Mouse (Mus musculus) intestine, postnatal 0 days (tissue): ENCODE measurements around the gene Gm16427. TPM values are rescaled to one million over a fixed set of nuclear protein-coding genes. Genes with fewer than 3 reads are reported as not detected.
"Not testable (repeated sequence)": the region's sequence is repeated elsewhere in the genome, so short reads cannot be mapped to it uniquely, and the experiment has no call there.

ENCODE experiments used
- ATAC-seq: fragments of 200-750 bp; cut with Nextera tagmentation; 2 replicates; pipeline ENCODE4 v1.8.0; 2017; ENCODE audit warnings: mild to moderate bottlenecking, moderate TSS enrichment, moderate library complexity
- H3K27ac ChIP-seq: fragments of 300-500 bp; sonication (generic); 2 replicates; pipeline ENCODE4 v1.5.1; 2014; ENCODE audit warnings: mild to moderate bottlenecking, low read depth, low read length, moderate library complexity
- H3K27me3 ChIP-seq: fragments of 300-500 bp; sonication (generic); replicated peaks from 2 replicates; pipeline ENCODE4 v1.6.1; 2014; ENCODE audit warnings: low read length, mixed read lengths; ENCODE audit not compliant: control insufficient read depth, insufficient read depth
- H3K36me3 ChIP-seq: fragments of 300-500 bp; sonication (generic); 2 replicates; pipeline ENCODE4 v1.6.1; 2014; ENCODE audit warnings: mild to moderate bottlenecking, moderate library complexity; ENCODE audit not compliant: control insufficient read depth, insufficient read depth
- H3K4me1 ChIP-seq: fragments of 300-500 bp; sonication (generic); replicated peaks from 2 replicates; pipeline ENCODE4 v1.6.1; 2014; ENCODE audit warnings: antibody characterized with exemption, low read length, mixed read lengths; ENCODE audit not compliant: control insufficient read depth, insufficient read depth
- H3K4me2 ChIP-seq: fragments of 300-500 bp; sonication (generic); replicated peaks from 2 replicates; pipeline ENCODE4 v1.6.1; 2014; ENCODE audit warnings: low read depth, mild to moderate bottlenecking, moderate library complexity
- H3K4me3 ChIP-seq: fragments of 300-500 bp; sonication (generic); 2 replicates; pipeline ENCODE4 v1.5.1; 2014; ENCODE audit warnings: low read depth, low read length
- H3K9ac ChIP-seq: fragments of 300-500 bp; sonication (generic); 2 replicates; pipeline ENCODE4 v1.6.1; 2014; ENCODE audit warnings: mild to moderate bottlenecking, low read depth, low read length
- H3K9me3 ChIP-seq: fragments of 300-500 bp; sonication (generic); 2 replicates; pipeline ENCODE4 v1.6.1; 2016; ENCODE audit warnings: mixed run types; ENCODE audit not compliant: control insufficient read depth
- WGBS: fragments of 180-500 bp; shearing (Covaris S2); extraction: QIAGEN DNeasy Blood & Tissue Kit; methylation state at CpG from one replicate; pipeline ENCODE4 v1.1.7; 2014; 5-methylcytosine and 5-hydroxymethylcytosine counted together
- polyA plus RNA-seq: library from polyadenylated mRNA; unstranded; fragments of >200 nt; fragmentation: Nextera tagmentation; extraction: Ambion mirVana; gene quantifications from 2 replicates; pipeline ENCODE4 v1.2.1, GENCODE M21; 2015

Gene Gm16427
- not detected in 2 replicates for polyA plus RNA-seq

DNA sequence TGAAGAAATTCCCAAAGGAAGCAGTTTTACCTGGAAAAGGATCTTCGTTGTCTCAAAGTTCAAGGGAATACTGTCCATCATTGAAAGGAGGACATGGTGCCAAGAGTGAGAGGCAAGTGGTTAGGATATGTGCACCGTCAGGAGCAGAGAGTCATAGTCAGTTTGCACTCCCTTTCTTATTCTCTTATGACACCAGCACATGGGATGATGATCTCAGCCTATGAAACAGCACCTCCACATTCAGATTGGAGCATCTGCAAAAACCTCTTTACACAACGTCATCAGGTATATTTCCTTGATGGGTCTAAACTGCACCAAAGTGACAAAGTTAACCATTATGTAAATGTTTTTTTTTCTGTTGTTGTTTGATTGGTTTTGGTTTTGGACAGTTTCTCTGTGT is at the start of gene Gm16427:
Gene Gm16427 (minus strand): TSS at position 101 of the 400 bp plus-strand sequence.
- H3K4me3 ChIP-seq, H3K4me2 ChIP-seq, H3K9ac ChIP-seq, H3K9me3 ChIP-seq, H3K27ac ChIP-seq, H3K36me3 ChIP-seq, H3K4me1 ChIP-seq, ATAC-seq, H3K27me3 ChIP-seq: not testable (repeated sequence)
- 79% methylated on average over 2 of the region's 3 CpGs for WGBS

Other genes starting within 250 kb of the Gm16427 start
- not detected in 2 replicates for gene C87414, start 131.4 kb upstream of the Gm16427 start, polyA plus RNA-seq